Mouse (Mus musculus) E14TG2a.4 (cell line): ENCODE data around the gene Ormdl3.
A peak's percentile ranks its signal among the peaks of the same experiment; 100 is the strongest.

Experiments used
- H3K27me3 ChIP-seq: 2 replicates; pipeline ENCODE4 v1.6.1; 2014; ENCODE audit warnings: low read length, control low read depth; ENCODE audit not compliant: insufficient read depth
- H3K36me3 ChIP-seq: 2 replicates; pipeline ENCODE4 v1.6.1; 2014; ENCODE audit warnings: low read length, control low read depth; ENCODE audit not compliant: insufficient read depth
- H3K4me1 ChIP-seq: replicated peaks from 2 replicates; pipeline ENCODE4 v1.6.1; 2014; ENCODE audit warnings: low read depth, low read length, control low read depth
- H3K4me3 ChIP-seq: replicated peaks from 2 replicates; pipeline ENCODE4 v1.5.1; 2014; ENCODE audit warnings: mild to moderate bottlenecking, low read length
- H3K9me3 ChIP-seq: 2 replicates; pipeline ENCODE4 v1.6.1; 2014; ENCODE audit warnings: low read length, control low read depth
- CTCF ChIP-seq: conservative IDR thresholded peaks from 2 replicates; pipeline ENCODE4 v1.5.1; 2014; ENCODE audit warnings: low read length
- NANOG ChIP-seq: IDR thresholded peaks from 2 replicates; pipeline ENCODE4 v1.6.1; 2014; ENCODE audit warnings: borderline replicate concordance, low read length, mixed read lengths
- POU5F1 ChIP-seq: IDR thresholded peaks from 2 replicates; pipeline ENCODE4 v1.6.1; 2014; ENCODE audit warnings: low read length, borderline replicate concordance

Gene Ormdl3

DNA sequence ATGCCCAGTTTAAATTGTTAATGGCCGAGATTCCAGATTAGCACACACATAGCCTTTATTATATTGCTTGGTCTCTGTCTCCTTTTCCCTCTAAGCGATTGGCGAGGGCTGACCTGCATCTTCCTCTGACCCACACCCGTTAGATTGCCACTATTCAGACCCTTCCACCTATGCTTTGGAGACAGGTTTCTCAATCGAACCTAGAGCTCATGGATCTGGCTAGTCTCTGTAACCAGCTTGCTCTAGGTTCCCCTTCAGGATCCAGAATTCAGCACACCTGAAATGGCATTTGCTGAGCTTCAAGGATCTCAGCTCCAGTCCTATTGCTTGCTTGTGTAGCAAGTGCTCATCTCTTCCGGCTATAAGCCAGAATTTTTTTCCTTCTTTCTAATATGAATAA, 17.7 kb downstream of the Ormdl3 start:
- H3K27me3 ChIP-seq = peaks cover 6% of the 10 kb centered on the region
- no peaks in the 10 kb centered on the region for H3K9me3 ChIP-seq
- TF ChIP-seq CTCF (no peak), POU5F1 (no peak), NANOG (no peak)
- peaks cover 8% of the 10 kb centered on the region for H3K4me1 ChIP-seq
- H3K36me3 ChIP-seq = no peaks in the 10 kb centered on the region
- peak overlapping the region; percentile 43 for H3K4me3 ChIP-seq

DNA sequence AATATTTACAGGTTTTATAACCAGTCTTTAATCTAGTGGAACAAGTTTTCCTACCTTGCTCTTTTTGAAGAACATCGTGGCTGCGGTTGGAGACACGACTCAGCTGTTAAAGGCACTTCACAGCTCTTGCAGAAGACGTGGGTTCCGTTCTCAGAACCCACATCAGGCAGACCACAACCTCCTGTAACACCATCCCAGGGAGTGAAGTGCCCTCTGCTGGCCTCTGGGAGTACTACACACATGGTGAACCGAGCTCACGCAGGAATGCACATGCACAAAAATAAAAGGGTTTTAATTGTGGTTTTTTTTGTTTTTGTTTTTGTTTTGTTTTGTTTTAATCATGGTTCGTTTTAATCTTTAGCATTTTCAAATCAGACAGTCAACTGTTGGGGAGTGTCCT, 18.8 kb downstream of the Ormdl3 start:
- Histone ChIP-seq H3K27me3 (peaks cover 2% of the 10 kb centered on the region), H3K9me3 (no peaks in the 10 kb centered on the region), H3K4me1 (peaks cover 8% of the 10 kb centered on the region), H3K36me3 (no peaks in the 10 kb centered on the region), H3K4me3 (no peak overlapping the region)
- TF ChIP-seq CTCF (peak; percentile 97), POU5F1 (no peak), NANOG (no peak)

DNA sequence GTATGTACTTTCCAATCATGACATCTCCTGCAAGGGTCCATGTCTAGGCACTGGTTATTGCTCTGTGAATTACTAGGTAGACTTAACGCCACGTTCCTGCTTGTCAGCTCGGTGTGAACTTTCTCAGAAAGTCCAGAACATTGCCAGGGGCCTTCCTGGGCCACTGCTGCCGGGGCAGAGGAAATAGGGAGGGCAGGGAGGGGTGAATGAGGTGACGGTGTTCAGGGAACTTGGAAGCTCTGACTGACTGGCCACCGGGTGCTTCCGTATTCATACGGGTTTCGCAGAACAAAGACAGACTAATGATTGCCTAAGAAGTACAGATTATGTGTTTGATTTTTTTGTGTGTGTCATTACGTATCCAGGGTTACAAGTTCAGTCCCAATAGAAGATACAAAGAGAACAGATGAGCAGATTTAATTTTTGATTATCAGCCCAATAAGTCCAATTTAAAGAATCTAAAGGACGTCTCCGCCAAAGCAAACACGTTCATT, 23.2 kb downstream of the Ormdl3 start:
- H3K4me1 ChIP-seq = peaks cover 1% of the 10 kb centered on the region
- TF ChIP-seq CTCF (no peak), POU5F1 (no peak), NANOG (no peak)

DNA sequence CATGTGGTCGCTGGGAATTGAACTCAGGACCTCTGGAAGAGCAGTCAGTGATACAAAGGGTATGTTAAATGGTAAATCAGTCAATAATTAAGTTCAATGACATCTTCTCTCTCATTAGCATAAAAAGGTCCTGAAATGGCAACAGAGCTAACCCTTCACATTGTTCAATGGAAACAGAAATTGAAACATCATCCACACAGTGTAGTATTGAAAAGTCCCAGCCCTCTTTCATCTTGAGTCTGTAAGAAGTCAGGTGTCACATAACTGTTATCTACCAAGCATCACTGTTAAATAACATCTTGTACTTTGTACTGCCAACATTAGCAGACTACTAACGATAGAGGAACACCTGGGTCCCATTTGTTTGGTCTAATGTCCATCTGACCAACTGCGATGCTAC, 24.1 kb downstream of the Ormdl3 start:
- no peaks in the 10 kb centered on the region for H3K4me1 ChIP-seq
- TF ChIP-seq CTCF (no peak), POU5F1 (no peak), NANOG (no peak)
- peaks cover 17% of the 10 kb centered on the region for H3K27me3 ChIP-seq
- no peaks in the 10 kb centered on the region for H3K36me3 ChIP-seq
- no peaks in the 10 kb centered on the region for H3K9me3 ChIP-seq
- no peak overlapping the region for H3K4me3 ChIP-seq

More for the DNA sequence above, 23.2 kb downstream of the Ormdl3 start:
- H3K27me3 ChIP-seq = peaks cover 15% of the 10 kb centered on the region
- no peak overlapping the region for H3K4me3 ChIP-seq
- H3K36me3 ChIP-seq = no peaks in the 10 kb centered on the region
- no peaks in the 10 kb centered on the region for H3K9me3 ChIP-seq

GRCm38 (mm10) chr11:98560942-98561341, 26.2 kb downstream of the Ormdl3 start:
- H3K4me1 ChIP-seq = no peaks in the 10 kb centered on the region
- H3K9me3 ChIP-seq = no peaks in the 10 kb centered on the region
- no peaks in the 10 kb centered on the region for H3K36me3 ChIP-seq
- peaks cover 19% of the 10 kb centered on the region for H3K27me3 ChIP-seq
- TF ChIP-seq POU5F1 = no peak
- no peak for TF ChIP-seq CTCF
- no peak overlapping the region for H3K4me3 ChIP-seq

DNA sequence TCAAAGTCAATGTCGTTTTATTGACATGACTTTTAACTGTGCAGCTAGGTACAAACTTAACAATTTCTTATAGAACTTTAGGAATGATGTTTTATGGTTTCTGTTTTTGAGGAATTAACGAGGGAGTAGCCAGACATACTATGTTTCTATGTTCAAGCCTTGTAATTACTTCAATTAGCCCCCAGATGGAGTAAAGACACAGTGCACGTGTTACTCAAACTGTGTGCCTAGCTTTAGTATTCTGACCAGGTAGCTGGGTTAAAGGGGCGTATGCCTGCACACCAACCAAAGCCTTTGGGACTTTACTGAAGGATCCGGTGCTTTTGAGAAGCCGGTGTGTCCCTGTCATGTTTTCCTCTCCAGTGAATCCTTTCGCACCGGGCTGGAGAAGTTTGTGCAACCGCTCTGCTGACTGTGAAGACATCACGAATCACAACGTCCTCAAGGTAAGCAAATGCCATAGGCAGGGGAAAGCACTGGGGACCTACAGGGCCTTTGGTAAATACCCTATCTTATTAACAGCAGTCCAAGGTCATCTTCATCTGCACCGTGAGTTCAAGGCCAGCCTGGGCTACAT, 32.0 kb downstream of the Ormdl3 start:
- TF ChIP-seq NANOG (no peak), CTCF (peak; percentile 22)
- Histone ChIP-seq H3K4me3 (no peak overlapping the region), H3K4me1 (peaks cover 13% of the 10 kb centered on the region), H3K27me3 (peaks cover 14% of the 10 kb centered on the region), H3K36me3 (no peaks in the 10 kb centered on the region), H3K9me3 (no peaks in the 10 kb centered on the region)

DNA sequence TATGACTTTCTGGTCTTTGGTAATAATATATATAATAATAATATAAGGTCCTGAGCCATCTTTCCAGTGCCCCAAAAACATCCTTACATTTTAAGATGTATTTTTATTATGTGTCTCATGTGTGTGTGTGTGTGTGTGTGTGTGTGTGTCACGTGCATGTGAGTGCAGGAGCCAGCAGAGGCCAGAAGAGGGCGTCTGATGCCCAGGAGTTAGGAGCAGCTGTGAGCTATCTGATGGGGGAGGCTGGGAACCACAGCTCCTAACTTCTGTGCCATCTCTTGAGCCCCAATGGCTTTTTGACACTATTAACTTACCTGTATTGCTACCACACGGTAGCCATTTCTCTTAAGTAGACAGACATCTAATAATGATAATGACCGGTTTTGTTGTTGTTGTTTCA, 33.2 kb downstream of the Ormdl3 start:
- Histone ChIP-seq H3K4me3 (no peak overlapping the region), H3K27me3 (peaks cover 22% of the 10 kb centered on the region), H3K9me3 (peaks cover 3% of the 10 kb centered on the region; the same call in 1 of the 2 replicates), H3K4me1 (peaks cover 14% of the 10 kb centered on the region), H3K36me3 (no peaks in the 10 kb centered on the region)
- TF ChIP-seq CTCF (peak; percentile 26; the same call in 1 of the 2 replicates), POU5F1 (no peak)

- peaks cover 14% of the 10 kb centered on the region for H3K4me1 ChIP-seq
- TF ChIP-seq CTCF (no peak), NANOG (no peak), POU5F1 (no peak)
- H3K9me3 ChIP-seq = peaks cover 3% of the 10 kb centered on the region; the same call in 1 of the 2 replicates
- peak within 1 kb of the TSS; percentile 95 for H3K4me3 ChIP-seq
- H3K36me3 ChIP-seq = no peaks in the 10 kb centered on the region
- H3K27me3 ChIP-seq = peaks cover 45% of the 10 kb centered on the region
Observed at GRCm38 (mm10) chr11:98550975-98551828, 36.0 kb downstream of the Ormdl3 start, which contains the start of gene Zpbp2. Gene Zpbp2, plus strand, starts transcription at chr11:98551097.

GRCm38 (mm10) chr11:98550311-98550974, 36.7 kb downstream of the Ormdl3 start:
- Histone ChIP-seq H3K4me3 (peak overlapping the region; percentile 95), H3K9me3 (peaks cover 3% of the 10 kb centered on the region; the same call in 1 of the 2 replicates), H3K36me3 (no peaks in the 10 kb centered on the region), H3K4me1 (peaks cover 14% of the 10 kb centered on the region), H3K27me3 (peaks cover 52% of the 10 kb centered on the region)
- no peak for TF ChIP-seq NANOG
- TF ChIP-seq POU5F1 = no peak
- no peak for TF ChIP-seq CTCF
